In the genomic region with DNA sequence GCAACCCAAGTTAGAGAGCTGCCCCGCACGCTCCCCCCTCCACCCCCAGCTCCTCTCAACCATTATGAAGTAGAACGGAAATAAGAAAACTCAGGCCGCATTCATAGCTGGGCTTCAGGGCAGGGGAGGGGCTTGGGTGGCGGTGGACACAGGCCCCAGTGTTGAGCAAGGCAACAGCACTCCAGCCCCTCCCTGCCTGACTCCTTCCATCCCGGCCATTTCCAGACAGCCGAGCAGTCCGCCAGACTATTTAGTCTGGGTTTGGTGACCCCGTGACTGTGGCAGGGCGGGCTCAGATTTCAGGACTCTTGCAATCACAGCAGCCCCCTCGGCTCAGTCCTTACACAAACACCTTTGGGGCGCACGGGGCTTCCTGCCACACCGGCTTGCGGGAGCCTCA, we compare ENCODE assay signal across 9 mouse cellular contexts. TPM values are rescaled to one million over a fixed set of nuclear protein-coding genes. Genes with fewer than 3 reads are reported as not detected.
A peak's percentile ranks its signal among the peaks of the same experiment; 100 is the strongest.
DNase-seq lines count a peak whose midpoint lies in the region; ATAC-seq and TF ChIP-seq lines count a peak whose summit lies in the region.
"Had no signal": no experiment of that assay in that cellular context is flagged by ENCODE, and none has a peak within 500 bp of the region (broad histone marks: within the 10 kb centered on the region; RNA-seq: fewer than 3 reads in every experiment).

No protein-coding gene starts in this region.

- H3K4me1 ChIP-seq in ES-Bruce4 (ENCODE audit: control insufficient read depth, insufficient read depth, low read length) = peaks cover 3% of the 10 kb centered on the region
- H3K4me1 ChIP-seq in embryonic facial prominence, embryonic 10.5 days = peaks cover 75% of the 10 kb centered on the region
- peaks cover 45% of the 10 kb centered on the region for H3K4me1 ChIP-seq in heart, embryonic 10.5 days
- peaks cover 30% of the 10 kb centered on the region for H3K4me1 ChIP-seq in kidney, embryonic 16.5 days (ENCODE audit: insufficient read depth, low read length)
- peaks cover 18% of the 10 kb centered on the region for H3K4me1 ChIP-seq in midbrain, embryonic 11.5 days (ENCODE audit: control insufficient read depth, insufficient read depth, low read length)

- DNase-seq in embryonic facial prominence, embryonic 10.5 days (ENCODE audit: low spot score) = peak; percentile 93
- no peak for DNase-seq in heart, embryonic 10.5 days (ENCODE audit: low spot score)
- peak; percentile 89 for DNase-seq in midbrain, embryonic 11.5 days (ENCODE audit: low spot score, missing footprints)
- DNase-seq in spleen, postnatal 4 days (ENCODE audit: low spot score in 2 of 2) = no peak
- DNase-seq in spleen, postnatal 10 days (ENCODE audit: low spot score in 2 of 2) = no peak
- DNase-seq in cerebellum, adult 8-10 months = no peak

- no peak overlapping the region for H3K27ac ChIP-seq in ES-Bruce4 (ENCODE audit: insufficient read depth, low read length)
- H3K27ac ChIP-seq in embryonic facial prominence, embryonic 10.5 days (replicated peaks) = peak overlapping the region; percentile 87
- peak overlapping the region; percentile 85 for H3K27ac ChIP-seq in heart, embryonic 10.5 days
- peak overlapping the region; percentile 58 for H3K27ac ChIP-seq in kidney, embryonic 16.5 days (ENCODE audit: low read length)
- H3K27ac ChIP-seq in midbrain, embryonic 11.5 days (ENCODE audit: low read depth, low read length) = no peak overlapping the region; the same call in 1 of the 2 replicates

- no peak for TF ChIP-seq POLR2A in ES-Bruce4 (IDR thresholded peaks at IDR 0.05; ENCODE audit: insufficient read depth, low read length)

- H3K4me2 ChIP-seq in kidney, embryonic 16.5 days (replicated peaks; ENCODE audit: low read depth, low read length) = peak overlapping the region; percentile 34
- H3K4me2 ChIP-seq in midbrain, embryonic 11.5 days = peak overlapping the region; percentile 8

- H3K4me3 ChIP-seq in ES-Bruce4 (ENCODE audit: low read depth, low read length) = peak overlapping the region; percentile 24; the same call in 1 of the 2 replicates
- H3K4me3 ChIP-seq in embryonic facial prominence, embryonic 10.5 days = peak overlapping the region; percentile 44
- H3K4me3 ChIP-seq in heart, embryonic 10.5 days = peak overlapping the region; percentile 41
- H3K4me3 ChIP-seq in kidney, embryonic 16.5 days (ENCODE audit: low read length) = no peak overlapping the region
- no peak overlapping the region for H3K4me3 ChIP-seq in midbrain, embryonic 11.5 days (ENCODE audit: low read depth, low read length)

- H3K27me3 ChIP-seq in ES-Bruce4 (ENCODE audit: control insufficient read depth, insufficient read depth, low read length, poor library complexity, severe bottlenecking) = no peaks in the 10 kb centered on the region
- H3K27me3 ChIP-seq in embryonic facial prominence, embryonic 10.5 days (replicated peaks; ENCODE audit: low read depth, poor library complexity, severe bottlenecking) = no peaks in the 10 kb centered on the region
- peaks cover 22% of the 10 kb centered on the region; the same call in 1 of the 2 replicates for H3K27me3 ChIP-seq in heart, embryonic 10.5 days (ENCODE audit: insufficient read depth, poor library complexity, severe bottlenecking)
- H3K27me3 ChIP-seq in kidney, embryonic 16.5 days (ENCODE audit: insufficient read depth, low read length) = no peaks in the 10 kb centered on the region
- H3K27me3 ChIP-seq in midbrain, embryonic 11.5 days (ENCODE audit: control insufficient read depth, insufficient read depth, low read length) = no peaks in the 10 kb centered on the region; the same call in 1 of the 2 replicates

- TF ChIP-seq CTCF in ES-Bruce4 (IDR thresholded peaks at IDR 0.05; ENCODE audit: low read depth, low read length) = no peak

- TF ChIP-seq EP300 in ES-Bruce4 (IDR thresholded peaks at IDR 0.05; ENCODE audit: insufficient read depth, low read depth, low read length) = 0 out of 2 replicates have a peak, but pooled peaks have one; percentile 52

- WGBS in embryonic facial prominence, embryonic 10.5 days = 3% methylated on average over 15 of the region's 15 CpGs
- 7% methylated on average over 15 of the region's 15 CpGs for WGBS in heart, embryonic 10.5 days
- 2% methylated on average over 15 of the region's 15 CpGs for WGBS in kidney, embryonic 16.5 days
- 7% methylated on average over 15 of the region's 15 CpGs for WGBS in midbrain, embryonic 11.5 days

- no peaks in the 10 kb centered on the region for H3K9me3 ChIP-seq in ES-Bruce4 (replicated peaks; ENCODE audit: control insufficient read depth, insufficient read depth, low read length, poor library complexity, severe bottlenecking)
- H3K9me3 ChIP-seq in embryonic facial prominence, embryonic 10.5 days = no peaks in the 10 kb centered on the region
- H3K9me3 ChIP-seq in heart, embryonic 10.5 days = no peaks in the 10 kb centered on the region
- no peaks in the 10 kb centered on the region for H3K9me3 ChIP-seq in kidney, embryonic 16.5 days (ENCODE audit: low read length)
- no peaks in the 10 kb centered on the region for H3K9me3 ChIP-seq in midbrain, embryonic 11.5 days (ENCODE audit: control insufficient read depth, low read length)

- ATAC-seq in kidney, embryonic 16.5 days (ENCODE audit: low FRiP score, low TSS enrichment) = peak; percentile 94
- peak; percentile 75 for ATAC-seq in midbrain, embryonic 11.5 days (ENCODE audit: low FRiP score)

- H3K36me3 ChIP-seq in ES-Bruce4 (ENCODE audit: control insufficient read depth, insufficient read depth, low read length, poor library complexity, severe bottlenecking) = no peaks in the 10 kb centered on the region
- no peaks in the 10 kb centered on the region for H3K36me3 ChIP-seq in embryonic facial prominence, embryonic 10.5 days (replicated peaks)
- no peaks in the 10 kb centered on the region for H3K36me3 ChIP-seq in heart, embryonic 10.5 days
- H3K36me3 ChIP-seq in kidney, embryonic 16.5 days (ENCODE audit: insufficient read depth, low read length) = no peaks in the 10 kb centered on the region
- H3K36me3 ChIP-seq in midbrain, embryonic 11.5 days (ENCODE audit: control insufficient read depth, insufficient read depth, low read length) = no peaks in the 10 kb centered on the region

- H3K9ac ChIP-seq in ES-Bruce4 (ENCODE audit: low read depth, poor library complexity, severe bottlenecking) = peak overlapping the region; percentile 16; the same call in 1 of the 2 replicates
- 0 out of 2 replicates have a peak overlapping the region, but pooled peaks have one; percentile 14 for H3K9ac ChIP-seq in kidney, embryonic 16.5 days (replicated peaks; ENCODE audit: low read length)
- peak overlapping the region; percentile 28; the same call in 1 of the 2 replicates for H3K9ac ChIP-seq in midbrain, embryonic 11.5 days (ENCODE audit: low read length)

RNA-seq across cellular contexts. Expression of a gene that starts 36.5 kb away (rescaled TPM):
- polyA plus RNA-seq in ES-Bruce4 (2011; ENCODE audit: insufficient read depth, insufficient read length, low read depth, missing spikeins) = not detected in 2 replicates
- not detected in 2 replicates for polyA plus RNA-seq in embryonic facial prominence, embryonic 10.5 days (2016; fragmentation: Nextera tagmentation; extraction: Ambion mirVana)
- not detected in 2 replicates for polyA plus RNA-seq in heart, embryonic 10.5 days (2016; fragmentation: Nextera tagmentation; extraction: Ambion mirVana)
- not detected in 2 replicates for polyA plus RNA-seq in kidney, embryonic 16.5 days (2015; fragmentation: Nextera tagmentation; extraction: Ambion mirVana)
- not detected in 2 replicates for polyA plus RNA-seq in midbrain, embryonic 11.5 days (2014; fragmentation: Nextera tagmentation; extraction: Ambion mirVana)
- polyA plus RNA-seq: liver, embryonic 16.5 days had no signal

Comparison
In these comparisons a context has a peak if more than half of its experiments do, and no peak if none do; other contexts are left out.
1. H3K27ac ChIP-seq: peak in embryonic facial prominence, embryonic 10.5 days (single experiment), heart, embryonic 10.5 days (single experiment) and kidney, embryonic 16.5 days (single experiment); none in ES-Bruce4 (single experiment) and midbrain, embryonic 11.5 days (single experiment).
2. H3K4me3 ChIP-seq: peak in ES-Bruce4 (single experiment), embryonic facial prominence, embryonic 10.5 days (single experiment) and heart, embryonic 10.5 days (single experiment); none in kidney, embryonic 16.5 days (single experiment) and midbrain, embryonic 11.5 days (single experiment).
3. DNase-seq: peak in embryonic facial prominence, embryonic 10.5 days (single experiment) and midbrain, embryonic 11.5 days (single experiment); none in heart, embryonic 10.5 days (single experiment), spleen, postnatal 4 days (0 of 2), spleen, postnatal 10 days (0 of 2) and cerebellum, adult 8-10 months (single experiment).
4. Peak in every context shown above with its lines, with median percentiles within 50 percentile points of each other: H3K9ac ChIP-seq.